Mouse (Mus musculus): Measurements from ENCODE around the gene Vangl1. TPM values are rescaled to one million over a fixed set of nuclear protein-coding genes. Genes with fewer than 3 reads are reported as not detected.

Gene Vangl1
- polyA plus RNA-seq, 1 experiment from 2014 or later = 29.4 TPM

DNA sequence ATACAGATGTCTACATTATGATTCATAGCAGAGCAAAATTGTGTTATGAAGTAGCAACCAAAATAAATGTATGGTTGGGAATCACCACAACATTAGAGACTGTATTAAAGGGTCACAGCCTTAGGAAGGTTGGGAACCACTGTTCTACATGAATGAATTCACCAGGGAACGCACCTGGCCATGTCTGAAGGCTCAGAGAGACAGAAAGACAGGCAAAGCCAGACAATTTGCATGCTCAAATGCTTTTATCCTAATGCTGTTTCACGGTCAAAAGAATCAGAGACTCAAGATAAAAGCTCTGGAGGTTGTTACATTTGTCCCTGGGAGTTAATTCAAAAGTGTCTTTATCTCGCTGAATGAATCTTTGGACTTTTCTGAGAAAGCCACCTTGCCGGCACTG, 52.6 kb downstream of the Vangl1 start:
- H3K4me2 ChIP-seq = no peak overlapping the region
- no peaks in the 10 kb centered on the region for H3K27me3 ChIP-seq (ENCODE audit: control insufficient read depth, insufficient read depth, low read length)
- WGBS (ENCODE audit: insufficient replicate concordance) = 71% methylated on average over 4 of the region's 4 CpGs
- no peaks in the 10 kb centered on the region for H3K9me3 ChIP-seq (replicated peaks; ENCODE audit: control insufficient read depth, low read length)
- no peak overlapping the region for H3K4me3 ChIP-seq (ENCODE audit: low read depth, low read length)
- H3K4me1 ChIP-seq (ENCODE audit: control insufficient read depth, insufficient read depth, low read length) = peaks cover 9% of the 10 kb centered on the region
- H3K27ac ChIP-seq (ENCODE audit: low read depth, low read length) = no peak overlapping the region
- peaks cover under 1% of the 10 kb centered on the region; the same call in 1 of the 2 replicates for H3K36me3 ChIP-seq (ENCODE audit: control insufficient read depth, insufficient read depth, low read length)
- H3K9ac ChIP-seq (ENCODE audit: low read depth, low read length) = no peak overlapping the region
- ATAC-seq (replicated peaks; ENCODE audit: insufficient number of reproducible peaks, low FRiP score, low TSS enrichment) = no peak

- no peaks in the 10 kb centered on the region for H3K9me3 ChIP-seq (replicated peaks; ENCODE audit: control insufficient read depth, low read length)
- no peak overlapping the region for H3K9ac ChIP-seq (ENCODE audit: low read depth, low read length)
- H3K4me1 ChIP-seq (ENCODE audit: control insufficient read depth, insufficient read depth, low read length) = peaks cover 20% of the 10 kb centered on the region
- ATAC-seq (replicated peaks; ENCODE audit: insufficient number of reproducible peaks, low FRiP score, low TSS enrichment) = no peak
- no peak overlapping the region for H3K4me3 ChIP-seq (ENCODE audit: low read depth, low read length)
- no peaks in the 10 kb centered on the region for H3K27me3 ChIP-seq (ENCODE audit: control insufficient read depth, insufficient read depth, low read length)
- no peak overlapping the region for H3K4me2 ChIP-seq
- H3K27ac ChIP-seq (ENCODE audit: low read depth, low read length) = no peak overlapping the region
- 35% methylated on average over 7 of the region's 7 CpGs for WGBS (ENCODE audit: insufficient replicate concordance)
- H3K36me3 ChIP-seq (ENCODE audit: control insufficient read depth, insufficient read depth, low read length) = no peaks in the 10 kb centered on the region
These were observed 54.6 kb downstream of the Vangl1 start for GRCm38 (mm10) chr3:102149941-102150340.

GRCm38 (mm10) chr3:102147189-102147588, 57.3 kb downstream of the Vangl1 start:
- WGBS (ENCODE audit: insufficient replicate concordance) = 76% methylated on average over 4 of the region's 4 CpGs
- Histone ChIP-seq H3K4me2 (no peak overlapping the region), H3K36me3 (ENCODE audit: control insufficient read depth, insufficient read depth, low read length) (no peaks in the 10 kb centered on the region), H3K4me3 (ENCODE audit: low read depth, low read length) (no peak overlapping the region), H3K4me1 (ENCODE audit: control insufficient read depth, insufficient read depth, low read length) (peaks cover 29% of the 10 kb centered on the region), H3K27ac (ENCODE audit: low read depth, low read length) (no peak overlapping the region), H3K9ac (ENCODE audit: low read depth, low read length) (no peak overlapping the region), H3K9me3 (replicated peaks; ENCODE audit: control insufficient read depth, low read length) (no peaks in the 10 kb centered on the region), H3K27me3 (ENCODE audit: control insufficient read depth, insufficient read depth, low read length) (no peaks in the 10 kb centered on the region)
- no peak for ATAC-seq (replicated peaks; ENCODE audit: insufficient number of reproducible peaks, low FRiP score, low TSS enrichment)

DNA sequence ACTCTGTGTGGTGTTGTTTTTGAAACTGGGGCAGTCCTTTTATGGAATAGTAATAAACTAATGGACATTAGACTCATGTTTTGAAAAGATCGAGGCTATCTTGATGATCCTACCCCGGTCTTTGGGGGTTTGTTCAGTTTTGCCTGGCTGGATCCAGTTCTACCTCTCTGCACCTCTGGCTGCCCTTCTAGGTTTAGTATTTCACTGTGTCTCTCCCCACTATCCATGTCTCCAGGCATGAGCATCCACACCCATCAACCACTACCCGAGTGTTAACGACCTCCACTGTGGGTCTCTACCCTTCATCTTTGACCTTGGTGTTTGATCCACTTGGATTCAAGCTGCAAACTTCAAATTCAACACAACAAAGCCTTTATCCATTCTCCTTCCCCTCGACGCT, 58.1 kb downstream of the Vangl1 start:
- H3K27ac ChIP-seq (ENCODE audit: low read depth, low read length) = no peak overlapping the region
- H3K4me2 ChIP-seq = no peak overlapping the region
- H3K36me3 ChIP-seq (ENCODE audit: control insufficient read depth, insufficient read depth, low read length) = no peaks in the 10 kb centered on the region
- no peak overlapping the region for H3K4me3 ChIP-seq (ENCODE audit: low read depth, low read length)
- no peak overlapping the region for H3K9ac ChIP-seq (ENCODE audit: low read depth, low read length)
- H3K4me1 ChIP-seq (ENCODE audit: control insufficient read depth, insufficient read depth, low read length) = peaks cover 29% of the 10 kb centered on the region
- H3K9me3 ChIP-seq (replicated peaks; ENCODE audit: control insufficient read depth, low read length) = no peaks in the 10 kb centered on the region
- ATAC-seq (replicated peaks; ENCODE audit: insufficient number of reproducible peaks, low FRiP score, low TSS enrichment) = no peak
- H3K27me3 ChIP-seq (ENCODE audit: control insufficient read depth, insufficient read depth, low read length) = no peaks in the 10 kb centered on the region
- WGBS (ENCODE audit: insufficient replicate concordance) = 84% methylated on average over 6 of the region's 6 CpGs

DNA sequence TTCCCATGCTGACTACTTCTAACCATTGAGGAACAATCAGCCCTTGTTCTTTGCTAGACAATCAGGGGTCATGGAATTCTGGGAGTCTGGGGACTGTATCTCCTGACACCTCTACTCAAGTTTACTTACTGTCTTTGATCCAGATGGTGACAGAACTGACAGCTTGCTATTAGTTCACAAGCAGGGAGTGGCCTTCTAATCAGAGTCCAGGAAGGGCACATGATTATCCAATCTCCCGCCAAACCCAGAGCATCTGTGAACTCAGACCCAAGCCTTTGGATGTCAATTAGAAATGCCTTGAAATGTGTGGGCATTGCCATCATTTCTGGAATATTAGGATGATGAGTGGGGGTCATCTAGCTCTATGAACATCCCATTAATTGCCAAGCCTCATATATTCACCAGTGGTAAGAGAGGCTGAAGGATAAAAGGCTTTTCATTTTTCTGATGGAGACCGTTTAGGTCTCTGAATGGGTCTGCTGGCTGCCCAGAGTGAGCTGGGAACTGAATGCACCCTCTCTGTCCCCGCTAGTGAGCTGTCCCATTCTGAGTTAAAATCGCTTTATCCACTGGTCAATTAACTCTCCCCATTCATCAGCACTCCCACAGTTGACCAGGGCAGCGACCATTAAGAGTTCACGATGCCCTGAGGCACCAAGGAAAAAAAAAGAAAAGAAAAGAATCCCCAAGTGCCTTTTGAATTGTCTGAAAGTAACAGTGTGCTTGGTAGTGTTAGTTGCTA, 58.7 kb downstream of the Vangl1 start:
- ATAC-seq (replicated peaks; ENCODE audit: insufficient number of reproducible peaks, low FRiP score, low TSS enrichment) = no peak
- Histone ChIP-seq H3K9me3 (replicated peaks; ENCODE audit: control insufficient read depth, low read length) (no peaks in the 10 kb centered on the region), H3K4me2 (no peak overlapping the region), H3K4me1 (ENCODE audit: control insufficient read depth, insufficient read depth, low read length) (peaks cover 29% of the 10 kb centered on the region), H3K27me3 (ENCODE audit: control insufficient read depth, insufficient read depth, low read length) (no peaks in the 10 kb centered on the region), H3K9ac (ENCODE audit: low read depth, low read length) (no peak overlapping the region), H3K27ac (ENCODE audit: low read depth, low read length) (no peak overlapping the region), H3K4me3 (ENCODE audit: low read depth, low read length) (no peak overlapping the region), H3K36me3 (ENCODE audit: control insufficient read depth, insufficient read depth, low read length) (no peaks in the 10 kb centered on the region)
- WGBS (ENCODE audit: insufficient replicate concordance) = 58% methylated on average over 6 of the region's 6 CpGs

DNA sequence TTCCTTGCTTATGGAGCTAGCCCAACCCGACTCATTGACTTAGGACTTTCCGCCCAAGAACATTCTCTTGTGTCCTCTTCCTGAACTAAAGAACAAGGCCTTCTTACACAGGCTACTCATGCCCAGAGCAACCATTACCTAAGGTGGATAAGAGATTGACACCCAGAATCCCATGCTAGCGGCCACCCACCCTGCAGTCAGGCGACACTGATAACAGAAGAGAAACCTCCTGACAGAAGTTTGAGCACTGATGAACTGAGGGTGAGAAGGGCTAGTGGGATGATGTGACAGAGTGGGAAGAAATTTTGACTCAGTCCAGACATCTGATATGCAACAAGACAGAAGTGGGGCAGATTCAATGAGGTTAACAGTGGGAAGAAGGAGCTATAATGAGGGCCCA, 60.1 kb downstream of the Vangl1 start:
- Histone ChIP-seq H3K27ac (ENCODE audit: low read depth, low read length) (peak overlapping the region; percentile 66), H3K36me3 (ENCODE audit: control insufficient read depth, insufficient read depth, low read length) (no peaks in the 10 kb centered on the region), H3K27me3 (ENCODE audit: control insufficient read depth, insufficient read depth, low read length) (no peaks in the 10 kb centered on the region), H3K9ac (ENCODE audit: low read depth, low read length) (no peak overlapping the region), H3K4me3 (ENCODE audit: low read depth, low read length) (no peak overlapping the region), H3K4me2 (no peak overlapping the region), H3K9me3 (replicated peaks; ENCODE audit: control insufficient read depth, low read length) (no peaks in the 10 kb centered on the region), H3K4me1 (ENCODE audit: control insufficient read depth, insufficient read depth, low read length) (peaks cover 29% of the 10 kb centered on the region)
- 75% methylated on average over 4 of the region's 4 CpGs for WGBS (ENCODE audit: insufficient replicate concordance)
- peak; percentile 74 for ATAC-seq (replicated peaks; ENCODE audit: insufficient number of reproducible peaks, low FRiP score, low TSS enrichment)

- WGBS (ENCODE audit: insufficient replicate concordance) = 35% methylated on average over 3 of the region's 3 CpGs
- peaks cover 29% of the 10 kb centered on the region for H3K4me1 ChIP-seq (ENCODE audit: control insufficient read depth, insufficient read depth, low read length)
- H3K27me3 ChIP-seq (ENCODE audit: control insufficient read depth, insufficient read depth, low read length) = no peaks in the 10 kb centered on the region
- ATAC-seq (replicated peaks; ENCODE audit: insufficient number of reproducible peaks, low FRiP score, low TSS enrichment) = no peak
- no peak overlapping the region for H3K4me2 ChIP-seq
- no peak overlapping the region for H3K9ac ChIP-seq (ENCODE audit: low read depth, low read length)
- no peaks in the 10 kb centered on the region for H3K9me3 ChIP-seq (replicated peaks; ENCODE audit: control insufficient read depth, low read length)
- H3K4me3 ChIP-seq (ENCODE audit: low read depth, low read length) = no peak overlapping the region
- H3K36me3 ChIP-seq (ENCODE audit: control insufficient read depth, insufficient read depth, low read length) = no peaks in the 10 kb centered on the region
- peak overlapping the region; percentile 66 for H3K27ac ChIP-seq (ENCODE audit: low read depth, low read length)
These were observed 61.0 kb downstream of the Vangl1 start for GRCm38 (mm10) chr3:102143536-102143935.

DNA sequence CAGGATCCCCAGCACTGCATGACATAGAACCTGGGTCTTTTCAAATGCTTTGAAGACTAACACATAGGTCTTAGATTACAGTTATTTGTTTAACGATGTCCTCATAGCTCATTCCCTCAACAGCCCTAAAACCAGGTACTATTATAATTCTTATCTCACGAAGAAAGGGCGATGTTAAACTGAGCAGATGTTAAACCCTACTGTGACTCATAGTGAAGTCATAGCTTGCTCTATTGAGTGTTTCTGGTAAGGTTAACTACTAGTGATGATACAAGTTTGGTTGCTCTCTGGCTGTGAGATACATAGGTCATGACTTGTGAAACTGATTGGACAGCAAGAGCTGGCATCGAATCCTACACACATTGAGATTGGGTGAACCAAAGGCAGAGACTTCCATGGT, 61.5 kb downstream of the Vangl1 start:
- Histone ChIP-seq H3K9ac (ENCODE audit: low read depth, low read length) (no peak overlapping the region), H3K4me3 (ENCODE audit: low read depth, low read length) (no peak overlapping the region), H3K27ac (ENCODE audit: low read depth, low read length) (no peak overlapping the region), H3K36me3 (ENCODE audit: control insufficient read depth, insufficient read depth, low read length) (no peaks in the 10 kb centered on the region), H3K4me1 (ENCODE audit: control insufficient read depth, insufficient read depth, low read length) (peaks cover 28% of the 10 kb centered on the region), H3K27me3 (ENCODE audit: control insufficient read depth, insufficient read depth, low read length) (peaks cover 4% of the 10 kb centered on the region; the same call in 1 of the 2 replicates), H3K9me3 (replicated peaks; ENCODE audit: control insufficient read depth, low read length) (no peaks in the 10 kb centered on the region), H3K4me2 (no peak overlapping the region)
- ATAC-seq (replicated peaks; ENCODE audit: insufficient number of reproducible peaks, low FRiP score, low TSS enrichment) = no peak
- WGBS (ENCODE audit: insufficient replicate concordance) = 81% methylated on average over 4 of the region's 4 CpGs

DNA sequence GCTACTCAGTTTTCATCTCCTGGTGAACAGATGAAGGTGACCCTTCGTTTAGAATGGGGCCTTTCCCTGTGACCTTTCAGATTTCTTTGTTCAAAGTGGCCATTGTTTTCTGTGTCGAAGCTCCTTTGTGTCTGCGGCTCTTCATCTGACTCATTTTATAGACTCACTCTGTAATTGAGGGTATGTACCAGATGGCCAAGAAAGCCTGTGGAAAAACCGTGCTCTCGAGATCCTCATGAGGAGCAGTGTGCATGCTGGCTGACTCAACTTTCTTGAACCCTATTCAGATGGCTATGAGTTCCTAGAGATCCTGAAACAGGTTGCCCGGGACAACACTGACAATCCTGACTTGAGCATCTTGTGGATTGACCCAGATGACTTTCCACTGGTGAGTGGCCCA, 62.6 kb downstream of the Vangl1 start:
- Histone ChIP-seq H3K36me3 (ENCODE audit: control insufficient read depth, insufficient read depth, low read length) (no peaks in the 10 kb centered on the region), H3K9ac (ENCODE audit: low read depth, low read length) (no peak overlapping the region), H3K9me3 (replicated peaks; ENCODE audit: control insufficient read depth, low read length) (no peaks in the 10 kb centered on the region), H3K27ac (ENCODE audit: low read depth, low read length) (no peak overlapping the region), H3K4me3 (ENCODE audit: low read depth, low read length) (no peak overlapping the region), H3K27me3 (ENCODE audit: control insufficient read depth, insufficient read depth, low read length) (peaks cover 4% of the 10 kb centered on the region; the same call in 1 of the 2 replicates), H3K4me2 (no peak overlapping the region), H3K4me1 (ENCODE audit: control insufficient read depth, insufficient read depth, low read length) (peaks cover 24% of the 10 kb centered on the region)
- WGBS (ENCODE audit: insufficient replicate concordance) = 80% methylated on average over 6 of the region's 6 CpGs
- ATAC-seq (replicated peaks; ENCODE audit: insufficient number of reproducible peaks, low FRiP score, low TSS enrichment) = no peak
